In the genomic region with DNA sequence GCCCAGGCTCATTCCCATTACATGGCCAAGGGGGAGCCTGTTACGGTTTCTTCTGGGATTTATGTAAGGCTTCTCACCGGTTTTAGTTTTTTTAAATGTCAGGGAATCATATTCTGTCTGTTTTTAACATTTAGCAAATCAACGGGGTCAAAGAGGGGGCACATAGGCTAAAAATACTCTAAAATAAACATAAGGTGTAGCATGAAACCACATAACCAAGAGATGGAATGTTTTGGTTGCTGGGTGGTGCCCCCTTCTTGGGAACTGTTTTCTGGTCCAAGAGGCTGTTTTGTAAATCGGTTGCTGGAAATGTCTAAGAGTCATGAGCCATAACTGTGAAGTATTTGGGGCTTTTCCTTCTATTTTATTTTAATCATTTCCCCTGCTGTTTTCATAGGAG, we compare ENCODE assay signal across 25 mouse cellular contexts. TPM values are rescaled to one million over a fixed set of nuclear protein-coding genes. Genes with fewer than 3 reads are reported as not detected.
DNase-seq lines count a peak whose midpoint lies in the region; ATAC-seq and TF ChIP-seq lines count a peak whose summit lies in the region.
"Had no signal": no experiment of that assay in that cellular context is flagged by ENCODE, and none has a peak within 500 bp of the region (broad histone marks: within the 10 kb centered on the region; RNA-seq: fewer than 3 reads in every experiment).

No protein-coding gene starts in this region.

- H3K9ac ChIP-seq in kidney, embryonic 16.5 days (replicated peaks; ENCODE audit: low read length), result no peak overlapping the region
- no peak overlapping the region for H3K9ac ChIP-seq in lung, embryonic 15.5 days
- no peak overlapping the region for H3K9ac ChIP-seq in embryonic facial prominence, embryonic 14.5 days (ENCODE audit: low read depth, low read length)
- H3K9ac ChIP-seq in liver, postnatal 0 days (replicated peaks), result no peak overlapping the region
- no peak overlapping the region for H3K9ac ChIP-seq in forebrain, embryonic 14.5 days (ENCODE audit: low read length)
- H3K9ac ChIP-seq: forebrain, embryonic 15.5 days; liver, embryonic 14.5 days; neural tube, embryonic 15.5 days had no signal

- H3K36me3 ChIP-seq in kidney, embryonic 16.5 days (ENCODE audit: insufficient read depth, low read length), result peaks cover 65% of the 10 kb centered on the region
- peaks cover 89% of the 10 kb centered on the region for H3K36me3 ChIP-seq in lung, embryonic 15.5 days
- peaks cover 81% of the 10 kb centered on the region for H3K36me3 ChIP-seq in embryonic facial prominence, embryonic 14.5 days (ENCODE audit: control insufficient read depth, insufficient read depth, low read length)
- H3K36me3 ChIP-seq in liver, postnatal 0 days (replicated peaks; ENCODE audit: insufficient read depth, low read length), result peaks cover 57% of the 10 kb centered on the region
- peaks cover 31% of the 10 kb centered on the region; the same call in 1 of the 2 replicates for H3K36me3 ChIP-seq in forebrain, embryonic 14.5 days (ENCODE audit: control insufficient read depth, insufficient read depth, low read length)

- no peak overlapping the region for H3K4me2 ChIP-seq in kidney, embryonic 16.5 days (replicated peaks; ENCODE audit: low read depth, low read length)
- no peak overlapping the region for H3K4me2 ChIP-seq in lung, embryonic 15.5 days
- H3K4me2 ChIP-seq in embryonic facial prominence, embryonic 14.5 days (ENCODE audit: low read depth, low read length), result no peak overlapping the region
- H3K4me2 ChIP-seq in liver, postnatal 0 days (ENCODE audit: low read depth, low read length), result no peak overlapping the region
- no peak overlapping the region for H3K4me2 ChIP-seq in forebrain, embryonic 14.5 days (ENCODE audit: low read length)
- H3K4me2 ChIP-seq: forebrain, embryonic 15.5 days; neural tube, embryonic 15.5 days had no signal

- peak overlapping the region; percentile 23; the same call in 1 of the 2 replicates for H3K27ac ChIP-seq in kidney, embryonic 16.5 days (ENCODE audit: low read length)
- 0 out of 2 replicates have a peak overlapping the region, but pooled peaks have one; percentile 50 for H3K27ac ChIP-seq in lung, embryonic 15.5 days
- peak overlapping the region; percentile 75 for H3K27ac ChIP-seq in embryonic facial prominence, embryonic 14.5 days (replicated peaks; ENCODE audit: low read depth, low read length)
- H3K27ac ChIP-seq in liver, postnatal 0 days (ENCODE audit: low read depth), result peak overlapping the region; percentile 19
- H3K27ac ChIP-seq in forebrain, embryonic 14.5 days (ENCODE audit: low read depth, low read length), result no peak overlapping the region
- H3K27ac ChIP-seq: forebrain, embryonic 15.5 days; heart, embryonic 10.5 days; hindbrain, embryonic 10.5 days; hindbrain, postnatal 0 days; liver, embryonic 14.5 days; neural tube, embryonic 15.5 days had no signal

- TF ChIP-seq EP300 in liver, postnatal 0 days (IDR thresholded peaks at IDR 0.05; ENCODE audit: low read depth), result no peak

- no peak overlapping the region for H3K4me3 ChIP-seq in kidney, embryonic 16.5 days (ENCODE audit: low read length)
- H3K4me3 ChIP-seq in lung, embryonic 15.5 days, result no peak overlapping the region
- no peak overlapping the region for H3K4me3 ChIP-seq in embryonic facial prominence, embryonic 14.5 days (ENCODE audit: low read depth, low read length)
- no peak overlapping the region for H3K4me3 ChIP-seq in liver, postnatal 0 days (ENCODE audit: low read depth, low read length)
- H3K4me3 ChIP-seq in forebrain, embryonic 14.5 days (ENCODE audit: low read depth, low read length), result no peak overlapping the region
- H3K4me3 ChIP-seq: erythroblast, embryonic 14.5 days; forebrain, embryonic 15.5 days; heart, embryonic 10.5 days; hindbrain, embryonic 10.5 days; megakaryocyte, embryonic 14.5 days; neural tube, embryonic 15.5 days had no signal

- no peaks in the 10 kb centered on the region for H3K9me3 ChIP-seq in kidney, embryonic 16.5 days (ENCODE audit: low read length)
- no peaks in the 10 kb centered on the region for H3K9me3 ChIP-seq in lung, embryonic 15.5 days
- no peaks in the 10 kb centered on the region for H3K9me3 ChIP-seq in embryonic facial prominence, embryonic 14.5 days (ENCODE audit: control insufficient read depth, low read length)
- no peaks in the 10 kb centered on the region for H3K9me3 ChIP-seq in liver, postnatal 0 days (ENCODE audit: low read length)
- H3K9me3 ChIP-seq in forebrain, embryonic 14.5 days (replicated peaks; ENCODE audit: control insufficient read depth, low read length), result no peaks in the 10 kb centered on the region
- H3K9me3 ChIP-seq: forebrain, embryonic 15.5 days; heart, embryonic 10.5 days; hindbrain, embryonic 10.5 days; megakaryocyte, embryonic 14.5 days; neural tube, embryonic 15.5 days had no signal

- no peak for ATAC-seq in kidney, embryonic 16.5 days (ENCODE audit: low FRiP score, low TSS enrichment)
- ATAC-seq in lung, embryonic 15.5 days (ENCODE audit: borderline replicate concordance, extremely low read depth, low FRiP score, low TSS enrichment), result no peak
- peak; percentile 16; the same call in 1 of the 2 replicates for ATAC-seq in embryonic facial prominence, embryonic 14.5 days (ENCODE audit: low read depth)
- no peak for ATAC-seq in liver, postnatal 0 days
- ATAC-seq in forebrain, embryonic 14.5 days, result no peak
- ATAC-seq: forebrain, embryonic 15.5 days; hindbrain, postnatal 0 days; intestine, postnatal 0 days; midbrain, embryonic 16.5 days had no signal

- DNase-seq in kidney, adult 8-10 months, result no peak
- no peak for DNase-seq in lung, postnatal 4 days
- peak; percentile 71 for DNase-seq in embryonic facial prominence, embryonic 14.5 days (ENCODE audit: low spot score)
- no peak for DNase-seq in liver, postnatal 0 days
- no peak for DNase-seq in forebrain, embryonic 14.5 days (ENCODE audit: low spot score)
- no peak for DNase-seq in right cerebral cortex, postnatal 14 days
- DNase-seq: adrenal gland, adult 2 months; B cell, adult 2 months; cerebellum, adult 2 months; cerebellum, postnatal 36 days; right cerebral cortex, postnatal 25 days had no signal

- no peaks in the 10 kb centered on the region for H3K27me3 ChIP-seq in kidney, embryonic 16.5 days (ENCODE audit: insufficient read depth, low read length)
- H3K27me3 ChIP-seq in lung, embryonic 15.5 days, result no peaks in the 10 kb centered on the region
- H3K27me3 ChIP-seq in embryonic facial prominence, embryonic 14.5 days (replicated peaks; ENCODE audit: control insufficient read depth, insufficient read depth, low read length), result no peaks in the 10 kb centered on the region
- H3K27me3 ChIP-seq in liver, postnatal 0 days (ENCODE audit: insufficient read depth, low read length), result no peaks in the 10 kb centered on the region
- H3K27me3 ChIP-seq in forebrain, embryonic 14.5 days (replicated peaks; ENCODE audit: control insufficient read depth, insufficient read depth, low read length), result no peaks in the 10 kb centered on the region
- H3K27me3 ChIP-seq: forebrain, embryonic 15.5 days; megakaryocyte, embryonic 14.5 days; neural tube, embryonic 15.5 days had no signal

- 54% methylated on average over 4 of the region's 4 CpGs for WGBS in kidney, embryonic 16.5 days
- WGBS in lung, embryonic 15.5 days, result 47% methylated on average over 4 of the region's 4 CpGs
- WGBS in embryonic facial prominence, embryonic 14.5 days, result 45% methylated on average over 4 of the region's 4 CpGs
- WGBS in liver, postnatal 0 days (ENCODE audit: insufficient replicate concordance), result 82% methylated on average over 4 of the region's 4 CpGs
- 91% methylated on average over 4 of the region's 4 CpGs for WGBS in forebrain, embryonic 14.5 days

- peaks cover 14% of the 10 kb centered on the region for H3K4me1 ChIP-seq in kidney, embryonic 16.5 days (ENCODE audit: insufficient read depth, low read length)
- 0 out of 2 replicates have a peak, but pooled peaks cover 3% of the 10 kb centered on the region for H3K4me1 ChIP-seq in lung, embryonic 15.5 days
- peaks cover 24% of the 10 kb centered on the region for H3K4me1 ChIP-seq in embryonic facial prominence, embryonic 14.5 days (ENCODE audit: control insufficient read depth, insufficient read depth, low read length)
- peaks cover 3% of the 10 kb centered on the region for H3K4me1 ChIP-seq in liver, postnatal 0 days (ENCODE audit: insufficient read depth)
- H3K4me1 ChIP-seq in forebrain, embryonic 14.5 days (ENCODE audit: control insufficient read depth, insufficient read depth, low read length), result peaks cover 27% of the 10 kb centered on the region
- H3K4me1 ChIP-seq: heart, embryonic 10.5 days had no signal

- TF ChIP-seq CTCF in liver, postnatal 0 days (IDR thresholded peaks at IDR 0.05; ENCODE audit: low read depth), result no peak

RNA-seq across cellular contexts. Expression of a gene that starts 52.0 kb away (rescaled TPM):
- polyA plus RNA-seq in kidney, embryonic 16.5 days (2015; fragmentation: Nextera tagmentation; extraction: Ambion mirVana), result not detected in 2 replicates
- polyA plus RNA-seq in lung, embryonic 15.5 days (2015; fragmentation: Nextera tagmentation; extraction: Ambion mirVana), result not detected in 2 replicates
- not detected in 2 replicates for polyA plus RNA-seq in embryonic facial prominence, embryonic 14.5 days (2014; fragmentation: Nextera tagmentation; extraction: Ambion mirVana)
- not detected in 2 replicates for polyA plus RNA-seq in liver, postnatal 0 days (2015; fragmentation: Nextera tagmentation; extraction: Ambion mirVana)
- not detected in 2 replicates for polyA plus RNA-seq in forebrain, embryonic 14.5 days (2014; fragmentation: Nextera tagmentation; extraction: Ambion mirVana)
- polyA plus RNA-seq: adrenal gland, adult 2 months; cerebellum, adult 2 months; erythroblast, embryonic 14.5 days; forebrain, embryonic 15.5 days; heart, embryonic 10.5 days; heart, postnatal 0 days; hindbrain, embryonic 10.5 days; hindbrain, postnatal 0 days; intestine, postnatal 0 days; liver, embryonic 14.5 days; midbrain, embryonic 16.5 days; neural tube, embryonic 15.5 days; stomach, embryonic 16.5 days had no signal
